Mouse (Mus musculus) kidney, postnatal 0 days (tissue): ENCODE measurements around the gene Oxnad1. TPM values are rescaled to one million over a fixed set of nuclear protein-coding genes. Genes with fewer than 3 reads are reported as not detected.
"Not testable (repeated sequence)": the region's sequence is repeated elsewhere in the genome, so short reads cannot be mapped to it uniquely, and the experiment has no call there.

Experiments
- ATAC-seq: fragments of 200-750 bp; cut with Nextera tagmentation; replicated peaks from 2 replicates; pipeline ENCODE4 v1.8.0; 2017; ENCODE audit warnings: low read depth, moderate number of reproducible peaks, moderate TSS enrichment, moderate library complexity; ENCODE audit not compliant: low FRiP score
- DNase-seq: peaks from one replicate; pipeline ENCODE4 v3.0.0-alpha.2; 2016; ENCODE audit warnings: low spot score
- H3K27ac ChIP-seq: fragments of 300-500 bp; sonication (generic); 2 replicates; pipeline ENCODE4 v1.5.1; 2014; ENCODE audit warnings: mild to moderate bottlenecking
- H3K27me3 ChIP-seq: fragments of 300-500 bp; sonication (generic); 2 replicates; pipeline ENCODE4 v1.6.1; 2014; ENCODE audit warnings: low read length, mixed read lengths; ENCODE audit not compliant: insufficient read depth
- H3K36me3 ChIP-seq: fragments of 300-500 bp; sonication (generic); 2 replicates; pipeline ENCODE4 v1.6.1; 2014; ENCODE audit warnings: low read length, mixed read lengths; ENCODE audit not compliant: insufficient read depth
- H3K4me1 ChIP-seq: fragments of 300-500 bp; sonication (generic); replicated peaks from 2 replicates; pipeline ENCODE4 v1.6.1; 2014; ENCODE audit warnings: antibody characterized with exemption, low read length, mixed read lengths; ENCODE audit not compliant: insufficient read depth
- H3K4me2 ChIP-seq: fragments of 300-500 bp; sonication (generic); 2 replicates; pipeline ENCODE4 v1.6.1; 2014; ENCODE audit warnings: mild to moderate bottlenecking, low read length, moderate library complexity, mixed read lengths
- H3K4me3 ChIP-seq: fragments of 300-500 bp; sonication (generic); replicated peaks from 2 replicates; pipeline ENCODE4 v1.5.1; 2014; ENCODE audit warnings: low read depth, low read length
- H3K9ac ChIP-seq: fragments of 300-500 bp; sonication (generic); 2 replicates; pipeline ENCODE4 v1.6.1; 2014; ENCODE audit warnings: low read depth, low read length
- H3K9me3 ChIP-seq: fragments of 300-500 bp; sonication (generic); replicated peaks from 2 replicates; pipeline ENCODE4 v1.6.1; 2016; ENCODE audit warnings: low read length, inconsistent platforms, mixed read lengths
- CTCF ChIP-seq: IDR thresholded peaks from 2 replicates; pipeline ENCODE4 v1.5.1; 2016; ENCODE audit warnings: antibody characterized with exemption, low read depth, mild to moderate bottlenecking, moderate library complexity
- WGBS: fragments of 180-500 bp; shearing (Covaris S2); extraction: QIAGEN DNeasy Blood & Tissue Kit; methylation state at CpG from one replicate; pipeline ENCODE4 v1.1.7; 2014; 5-methylcytosine and 5-hydroxymethylcytosine counted together
- polyA plus RNA-seq: library from polyadenylated mRNA; unstranded; fragments of >200 nt; fragmentation: Nextera tagmentation; extraction: Ambion mirVana; gene quantifications from 2 replicates; pipeline ENCODE4 v1.2.1, GENCODE M21; 2015

Oxnad1 gene
- polyA plus RNA-seq, 1 experiment from 2014 or later: 31.6 TPM

- Histone ChIP-seq H3K4me1 (no peaks in the 10 kb centered on the region), H3K4me2 (no peak overlapping the region), H3K27me3 (no peaks in the 10 kb centered on the region), H3K27ac (no peak overlapping the region), H3K9ac (no peak overlapping the region), H3K36me3 (no peaks in the 10 kb centered on the region), H3K4me3 (no peak overlapping the region), H3K9me3 (no peaks in the 10 kb centered on the region)
- 90% methylated on average over 4 of the region's 4 CpGs for WGBS
- DNase-seq: no peak
- no peak for TF ChIP-seq CTCF
- ATAC-seq: no peak
Measured at GRCm38 (mm10) chr14:32106911-32107310, 21.7 kb downstream of the Oxnad1 start.

GRCm38 (mm10) chr14:32112124-32112523 is 26.9 kb downstream of the Oxnad1 start:
- not testable (repeated sequence) for H3K4me2 ChIP-seq, ATAC-seq
- WGBS: 90% methylated on average over 10 of the region's 10 CpGs

GRCm38 (mm10) chr14:32120940-32121919 is 36.1 kb downstream of the Oxnad1 start:
- H3K4me3 ChIP-seq: no peak overlapping the region
- WGBS: 32% methylated on average over 11 of the region's 11 CpGs
- H3K4me2 ChIP-seq: no peak overlapping the region
- no peak for TF ChIP-seq CTCF
- no peaks in the 10 kb centered on the region for H3K36me3 ChIP-seq
- no peaks in the 10 kb centered on the region for H3K9me3 ChIP-seq
- H3K4me1 ChIP-seq: no peaks in the 10 kb centered on the region
- ATAC-seq (no peak), DNase-seq (peak; percentile 64)
- no peaks in the 10 kb centered on the region for H3K27me3 ChIP-seq
- H3K9ac ChIP-seq: no peak overlapping the region
- peak overlapping the region; percentile 47 for H3K27ac ChIP-seq

More at GRCm38 (mm10) chr14:32112124-32112523, 26.9 kb downstream of the Oxnad1 start:
- H3K4me1 ChIP-seq, H3K4me3 ChIP-seq, H3K36me3 ChIP-seq, DNase-seq, H3K9me3 ChIP-seq, H3K27me3 ChIP-seq, H3K27ac ChIP-seq, H3K9ac ChIP-seq: not testable (repeated sequence)

- DNase-seq: peak; percentile 28
- TF ChIP-seq CTCF: peak; percentile 66
Measured at GRCm38 (mm10) chr14:32121920-32122315, 36.7 kb downstream of the Oxnad1 start.

GRCm38 (mm10) chr14:32124261-32124660 is 39.1 kb downstream of the Oxnad1 start:
- Histone ChIP-seq H3K27me3 (no peaks in the 10 kb centered on the region), H3K4me3 (no peak overlapping the region), H3K9me3 (no peaks in the 10 kb centered on the region), H3K4me2 (no peak overlapping the region), H3K27ac (no peak overlapping the region), H3K36me3 (no peaks in the 10 kb centered on the region), H3K9ac (no peak overlapping the region), H3K4me1 (no peaks in the 10 kb centered on the region)
- DNase-seq: no peak
- no peak for ATAC-seq
- 76% methylated on average over 3 of the region's 3 CpGs for WGBS
- no peak for TF ChIP-seq CTCF

More at GRCm38 (mm10) chr14:32121920-32122315, 36.7 kb downstream of the Oxnad1 start:
- Histone ChIP-seq H3K4me1 (no peaks in the 10 kb centered on the region), H3K27ac (no peak overlapping the region), H3K27me3 (no peaks in the 10 kb centered on the region), H3K4me2 (no peak overlapping the region), H3K36me3 (no peaks in the 10 kb centered on the region), H3K9ac (no peak overlapping the region), H3K9me3 (no peaks in the 10 kb centered on the region), H3K4me3 (no peak overlapping the region)
- 38% methylated on average over 2 of the region's 2 CpGs for WGBS
- ATAC-seq: no peak

DNA sequence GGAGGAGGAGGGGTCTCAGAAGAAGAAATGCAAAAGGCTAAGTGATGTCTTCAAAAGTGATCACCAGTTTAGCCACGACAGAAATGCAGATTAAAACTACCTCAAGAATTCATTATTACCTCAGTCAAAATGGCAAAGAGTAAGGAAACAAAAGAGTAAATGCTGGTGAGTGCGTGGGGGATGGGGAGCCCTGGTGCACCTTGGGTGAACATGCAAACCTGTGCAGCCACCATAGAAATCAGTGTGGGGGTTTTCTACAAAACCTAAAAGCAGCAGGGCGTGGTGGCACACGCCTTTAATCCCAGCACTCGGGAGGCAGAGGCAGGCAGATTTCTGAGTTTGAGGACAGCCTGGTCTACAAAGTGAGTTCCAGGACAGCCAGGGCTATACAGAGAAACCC is 40.1 kb downstream of the Oxnad1 start:
- not testable (repeated sequence) for H3K9ac ChIP-seq, ATAC-seq, H3K36me3 ChIP-seq, H3K9me3 ChIP-seq, H3K4me1 ChIP-seq, H3K27me3 ChIP-seq, DNase-seq, H3K4me2 ChIP-seq, H3K27ac ChIP-seq, H3K4me3 ChIP-seq
- WGBS: 83% methylated on average over 5 of the region's 5 CpGs
